Mouse (Mus musculus): ENCODE data around the gene Ubxn6.
A peak's percentile ranks its signal among the peaks of the same experiment; 100 is the strongest.

Ubxn6 gene

GRCm38 (mm10) chr17:56024931-56025330 is 49.9 kb downstream of the Ubxn6 start:
- no peak for DNase-seq (ENCODE audit: low spot score)

GRCm38 (mm10) chr17:56024476-56024875 is 50.4 kb downstream of the Ubxn6 start:
- no peak for DNase-seq (ENCODE audit: low spot score)

DNA sequence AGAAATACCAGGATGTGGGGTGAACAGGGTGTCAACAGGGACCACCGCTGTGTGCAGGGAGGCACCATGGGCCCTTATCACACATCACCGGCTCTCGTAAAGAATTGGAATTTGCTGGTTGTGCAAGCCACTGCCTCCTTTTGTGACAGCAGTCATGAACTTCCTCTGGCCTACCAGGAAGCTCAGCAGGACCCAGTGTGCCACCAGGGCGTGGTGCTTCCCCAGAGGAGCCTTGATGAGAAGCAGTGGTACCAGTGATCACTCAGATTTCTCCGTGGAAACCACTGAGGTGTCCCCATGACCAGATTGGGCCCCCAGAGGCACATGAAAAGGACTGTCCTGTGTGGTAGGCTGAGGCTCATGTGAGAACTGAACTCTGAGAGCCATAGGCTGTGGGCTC is 51.4 kb downstream of the Ubxn6 start:
- DNase-seq (ENCODE audit: low spot score), result no peak

DNA sequence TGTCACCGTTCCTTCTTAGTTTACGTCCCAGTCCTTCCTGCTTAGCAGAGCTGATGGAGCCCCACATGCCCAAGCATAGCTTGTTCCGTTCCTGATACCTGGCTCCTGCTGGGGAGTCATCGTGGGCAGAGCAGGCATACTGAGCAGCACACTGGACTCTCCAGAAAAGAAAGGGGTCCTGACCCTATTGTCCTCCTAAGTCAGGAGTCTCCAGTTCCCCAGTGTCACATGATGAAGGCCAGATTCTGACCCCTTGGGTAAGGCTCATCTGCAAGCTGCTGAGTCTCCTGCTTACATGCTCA is 51.9 kb downstream of the Ubxn6 start:
- no peak for DNase-seq (ENCODE audit: low spot score)

- DNase-seq (ENCODE audit: low spot score), result no peak
These were observed 52.5 kb downstream of the Ubxn6 start for GRCm38 (mm10) chr17:56022131-56022988.

DNA sequence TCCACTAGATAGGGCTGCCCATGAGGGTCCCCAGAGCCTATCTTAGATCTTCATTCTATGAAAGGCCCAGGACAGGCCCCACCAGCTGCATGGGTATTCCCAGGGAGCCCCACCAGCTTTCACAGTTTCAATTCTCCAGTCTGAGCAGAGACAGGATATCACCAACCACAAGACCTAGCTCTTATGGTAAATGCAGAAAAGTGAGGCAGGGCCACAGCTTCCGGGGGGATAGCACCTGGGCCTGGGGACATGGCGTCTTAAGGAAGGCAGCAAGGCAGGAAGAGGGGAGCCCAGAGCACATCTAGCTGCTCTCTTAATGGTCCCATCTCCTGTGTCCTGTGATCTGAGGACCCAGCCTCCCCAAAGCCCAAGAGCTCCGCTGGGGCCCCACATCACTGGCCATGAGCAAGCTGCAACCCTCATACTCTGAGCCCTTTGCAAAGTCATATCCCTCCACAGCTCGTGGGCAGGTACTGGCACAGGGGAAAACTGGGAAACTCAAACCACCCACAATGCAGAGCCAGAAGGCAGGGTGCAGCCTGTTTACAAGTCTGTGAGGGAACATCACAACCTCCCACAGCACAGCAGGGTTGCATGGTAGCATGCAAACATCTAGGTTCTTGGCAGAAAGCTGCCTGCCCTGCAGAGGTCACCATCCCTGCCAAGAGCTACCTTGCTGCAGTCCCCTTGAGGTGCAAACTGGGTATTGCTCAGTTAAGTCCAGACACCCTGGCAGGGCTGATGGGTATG is 53.5 kb downstream of the Ubxn6 start:
- DNase-seq (ENCODE audit: low spot score), result no peak

DNA sequence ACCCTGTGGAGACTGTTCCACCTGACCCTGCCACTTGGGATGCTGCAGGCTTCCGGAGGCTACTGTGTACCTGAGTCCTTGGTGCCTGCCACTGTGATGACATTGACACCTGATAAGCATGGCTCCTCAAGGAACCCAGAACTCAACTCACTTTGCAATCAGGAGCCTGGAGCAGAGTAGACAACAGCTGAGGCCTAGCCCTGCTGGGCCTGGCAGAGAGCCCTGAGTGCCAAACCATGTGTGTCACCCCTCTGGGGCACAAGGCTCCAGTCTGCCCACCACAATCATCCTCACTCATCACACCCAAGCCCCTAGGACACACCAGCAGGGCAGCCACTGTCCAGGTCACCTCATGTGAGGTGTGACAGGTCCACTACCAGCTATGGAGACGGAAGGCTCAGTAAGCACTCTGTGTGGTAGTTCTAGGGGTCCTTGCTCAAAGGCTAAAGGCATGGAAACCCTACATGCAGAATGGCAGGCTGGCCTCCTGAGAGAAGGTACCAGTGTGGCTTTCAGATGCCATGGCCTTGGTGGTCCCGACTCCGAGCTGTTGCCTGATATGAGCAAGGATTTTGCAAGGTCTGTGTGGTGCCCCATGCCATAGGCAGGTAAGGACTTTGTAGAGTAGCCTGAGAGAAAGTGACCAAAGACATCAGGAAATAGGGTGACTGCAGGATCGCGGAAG is 54.3 kb downstream of the Ubxn6 start:
- no peak for DNase-seq (ENCODE audit: low spot score)

DNA sequence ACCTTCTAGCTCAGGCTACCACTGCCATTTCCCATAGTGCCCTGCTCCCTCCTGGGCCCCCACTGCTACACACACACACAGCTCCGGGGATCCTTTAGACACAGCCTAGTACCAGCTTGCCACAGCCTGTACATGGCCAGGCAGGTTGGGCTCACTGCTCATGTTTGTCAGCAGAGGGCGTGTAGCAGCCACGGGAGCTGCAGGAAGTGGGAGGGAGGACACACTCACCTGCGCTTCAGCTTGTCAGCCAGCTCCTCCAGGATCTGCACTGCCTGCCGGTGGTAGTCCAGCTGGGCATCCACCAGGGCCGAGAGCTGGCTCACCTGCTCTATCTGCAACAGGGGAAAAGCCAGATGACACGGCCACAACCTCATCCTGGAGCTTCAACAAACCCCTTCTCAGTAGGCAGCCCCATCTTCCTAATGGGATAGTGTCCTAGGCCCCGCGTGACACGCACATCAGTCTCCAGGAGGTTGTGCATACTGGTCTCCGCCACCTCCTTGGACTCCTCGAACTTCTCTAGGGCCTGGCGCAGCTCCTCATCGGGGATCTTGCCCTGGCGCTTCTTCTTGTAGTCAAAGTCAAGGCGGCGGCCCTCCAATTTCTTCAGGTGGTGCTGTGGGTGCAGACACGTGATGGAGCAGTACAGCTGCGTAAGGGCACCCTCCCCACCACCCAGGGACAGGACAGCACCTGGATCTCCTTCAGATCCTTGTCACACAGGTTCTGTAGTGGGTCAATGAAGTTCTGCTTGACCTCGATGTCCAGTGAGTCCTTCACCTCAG is 56.3 kb downstream of the Ubxn6 start:
- peak; percentile 28 for DNase-seq (ENCODE audit: low spot score)

DNA sequence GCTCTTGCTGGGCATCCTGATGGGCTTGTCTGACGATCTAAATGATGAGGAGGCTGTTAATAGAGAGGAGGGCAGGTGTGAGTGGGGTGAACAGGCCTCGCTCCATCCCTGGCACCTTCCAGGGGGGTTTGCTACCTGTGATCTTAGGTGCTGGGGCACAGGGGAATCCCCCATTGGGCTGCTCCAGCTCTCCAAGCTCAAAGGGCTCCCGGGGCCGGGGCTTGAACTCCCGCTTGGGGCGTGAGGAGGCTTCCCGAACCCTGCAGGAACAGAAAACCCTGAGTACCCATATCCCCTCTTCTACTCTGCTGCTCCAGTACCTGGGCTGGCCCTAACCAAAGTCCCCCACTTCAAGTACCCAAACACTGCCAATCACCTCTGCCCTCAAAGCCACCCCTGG is 57.0 kb downstream of the Ubxn6 start:
- no peak for DNase-seq (ENCODE audit: low spot score)

Data from embryo, embryonic 10.5 days (tissue).